10 mouse cellular contexts compared by ENCODE assay signal in the genomic region with DNA sequence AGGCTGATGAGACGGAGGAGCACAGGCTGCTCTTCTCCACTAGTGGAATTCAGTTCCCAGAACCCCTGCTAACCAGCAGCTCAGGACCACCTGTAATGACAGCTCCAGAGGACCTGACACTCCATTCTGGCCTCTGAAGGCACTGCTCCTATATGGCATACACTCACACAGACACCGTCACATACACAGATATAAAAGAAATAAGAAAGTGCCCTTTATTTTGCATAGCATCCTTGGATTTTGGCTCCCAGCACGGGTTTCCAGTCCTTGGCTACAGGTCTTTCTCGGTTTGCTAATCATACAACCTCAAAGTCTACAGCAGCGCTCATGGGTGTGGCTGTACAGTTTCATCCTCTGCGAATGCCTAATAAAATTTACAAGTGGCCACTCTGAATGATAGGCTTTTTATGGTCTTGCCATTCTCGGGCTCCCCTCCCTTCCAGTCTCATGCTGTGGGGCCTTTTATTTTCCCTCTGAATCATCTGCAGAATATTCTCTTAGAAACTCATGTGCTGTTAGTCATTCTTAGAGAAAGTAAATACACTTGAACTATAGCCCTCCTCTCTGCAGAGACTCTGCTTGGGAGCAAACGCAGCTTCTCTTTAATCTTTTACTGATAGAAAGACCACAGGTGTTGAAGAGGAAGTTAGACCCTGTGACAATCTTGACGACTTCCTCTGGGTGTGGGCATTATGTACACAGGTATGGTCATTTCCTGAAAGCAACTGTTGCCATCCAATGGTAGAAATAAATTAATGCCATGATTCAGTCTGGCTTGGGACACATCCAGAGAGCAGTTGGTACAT.
DNase-seq lines count a peak whose midpoint lies in the region; ATAC-seq and TF ChIP-seq lines count a peak whose summit lies in the region.
"Had no signal": no experiment of that assay in that cellular context is flagged by ENCODE, and none has a peak within 500 bp of the region (broad histone marks: within the 10 kb centered on the region; RNA-seq: fewer than 3 reads in every experiment).

No protein-coding gene starts in this region.

- H3K9ac ChIP-seq in forebrain, embryonic 11.5 days (ENCODE audit: low read length), result no peak overlapping the region
- H3K9ac ChIP-seq in liver, embryonic 16.5 days (ENCODE audit: low read depth, low read length), result no peak overlapping the region
- no peak overlapping the region for H3K9ac ChIP-seq in hindbrain, embryonic 11.5 days (ENCODE audit: low read depth, low read length)

- no peak for TF ChIP-seq CTCF in layer of hippocampus, adult 2 months (conservative IDR thresholded peaks at IDR 0.05)

- DNase-seq in forebrain, embryonic 11.5 days (ENCODE audit: low spot score), result peak; percentile 9
- DNase-seq in forebrain, embryonic 10.5 days (ENCODE audit: extremely low spot score, low spot score), result no peak
- peak; percentile 73 for DNase-seq in 3134 (ENCODE audit: extremely low read depth, insufficient read length, low spot score)
- DNase-seq in NIH3T3 (ENCODE audit: low read depth), result peak; percentile 86
- DNase-seq in hindbrain, embryonic 11.5 days (ENCODE audit: low spot score), result no peak
- no peak for DNase-seq in ovary, adult 18-20 months (ENCODE audit: low spot score)
- no peak for DNase-seq in layer of hippocampus, adult 2 months (ENCODE audit: low spot score in 2 of 2)
- DNase-seq: cerebellum, postnatal 14 days; heart, postnatal 36 days had no signal

- H3K36me3 ChIP-seq in forebrain, embryonic 11.5 days (ENCODE audit: control insufficient read depth, insufficient read depth, low read length), result no peaks in the 10 kb centered on the region
- no peaks in the 10 kb centered on the region for H3K36me3 ChIP-seq in forebrain, embryonic 10.5 days (replicated peaks)
- H3K36me3 ChIP-seq in liver, embryonic 16.5 days (ENCODE audit: control insufficient read depth, insufficient read depth), result no peaks in the 10 kb centered on the region
- no peaks in the 10 kb centered on the region for H3K36me3 ChIP-seq in hindbrain, embryonic 11.5 days (ENCODE audit: control insufficient read depth, insufficient read depth, low read length)

- H3K4me2 ChIP-seq in forebrain, embryonic 11.5 days (ENCODE audit: low read depth, low read length, severe bottlenecking), result no peak overlapping the region
- no peak overlapping the region for H3K4me2 ChIP-seq in liver, embryonic 16.5 days (ENCODE audit: low read depth, low read length)
- H3K4me2 ChIP-seq in hindbrain, embryonic 11.5 days (replicated peaks; ENCODE audit: low read depth, low read length), result no peak overlapping the region

- no peaks in the 10 kb centered on the region for H3K27me3 ChIP-seq in forebrain, embryonic 11.5 days (ENCODE audit: control insufficient read depth, insufficient read depth, low read length)
- no peaks in the 10 kb centered on the region for H3K27me3 ChIP-seq in forebrain, embryonic 10.5 days (ENCODE audit: poor library complexity, severe bottlenecking)
- H3K27me3 ChIP-seq in liver, embryonic 16.5 days (ENCODE audit: control insufficient read depth, insufficient read depth, low read depth, low read length), result no peaks in the 10 kb centered on the region
- H3K27me3 ChIP-seq in hindbrain, embryonic 11.5 days (ENCODE audit: control insufficient read depth, insufficient read depth, low read length), result no peaks in the 10 kb centered on the region

- 84% methylated on average over 9 of the region's 9 CpGs for WGBS in forebrain, embryonic 11.5 days
- WGBS in forebrain, embryonic 10.5 days, result 90% methylated on average over 9 of the region's 9 CpGs
- WGBS in liver, embryonic 16.5 days (ENCODE audit: insufficient replicate concordance), result 53% methylated on average over 9 of the region's 9 CpGs
- WGBS in hindbrain, embryonic 11.5 days, result 81% methylated on average over 9 of the region's 9 CpGs

- H3K4me3 ChIP-seq in forebrain, embryonic 11.5 days (ENCODE audit: low read depth, low read length), result no peak overlapping the region
- no peak overlapping the region for H3K4me3 ChIP-seq in forebrain, embryonic 10.5 days
- H3K4me3 ChIP-seq in liver, embryonic 16.5 days (ENCODE audit: low read depth, low read length), result no peak overlapping the region
- H3K4me3 ChIP-seq in hindbrain, embryonic 11.5 days (ENCODE audit: low read depth, low read length), result no peak overlapping the region
- no peak overlapping the region for H3K4me3 ChIP-seq in layer of hippocampus, adult 2 months

- no peak for ATAC-seq in forebrain, embryonic 11.5 days (replicated peaks; ENCODE audit: low FRiP score)
- ATAC-seq in liver, embryonic 16.5 days (ENCODE audit: low read depth), result no peak
- no peak for ATAC-seq in hindbrain, embryonic 11.5 days (ENCODE audit: low FRiP score)

- H3K4me1 ChIP-seq in forebrain, embryonic 11.5 days (replicated peaks; ENCODE audit: control insufficient read depth, insufficient read depth, low read length), result 0 out of 2 replicates have a peak, but pooled peaks cover 5% of the 10 kb centered on the region
- H3K4me1 ChIP-seq in forebrain, embryonic 10.5 days, result peaks cover 43% of the 10 kb centered on the region
- H3K4me1 ChIP-seq in liver, embryonic 16.5 days (ENCODE audit: control insufficient read depth, low read depth, low read length), result peaks cover 16% of the 10 kb centered on the region
- peaks cover 5% of the 10 kb centered on the region; the same call in 1 of the 2 replicates for H3K4me1 ChIP-seq in hindbrain, embryonic 11.5 days (replicated peaks; ENCODE audit: control insufficient read depth, insufficient read depth, low read length)

- H3K27ac ChIP-seq in forebrain, embryonic 11.5 days (ENCODE audit: low read depth, low read length), result no peak overlapping the region
- no peak overlapping the region for H3K27ac ChIP-seq in forebrain, embryonic 10.5 days
- H3K27ac ChIP-seq in liver, embryonic 16.5 days (ENCODE audit: low read length), result peak overlapping the region; percentile 63
- no peak overlapping the region for H3K27ac ChIP-seq in hindbrain, embryonic 11.5 days (ENCODE audit: low read depth, low read length)
- H3K27ac ChIP-seq in layer of hippocampus, adult 2 months, result no peak overlapping the region

- no peaks in the 10 kb centered on the region for H3K9me3 ChIP-seq in forebrain, embryonic 11.5 days (ENCODE audit: control insufficient read depth, low read length)
- no peaks in the 10 kb centered on the region for H3K9me3 ChIP-seq in forebrain, embryonic 10.5 days
- no peaks in the 10 kb centered on the region for H3K9me3 ChIP-seq in liver, embryonic 16.5 days (replicated peaks; ENCODE audit: control insufficient read depth, low read length)
- no peaks in the 10 kb centered on the region for H3K9me3 ChIP-seq in hindbrain, embryonic 11.5 days (ENCODE audit: control insufficient read depth, low read length)

Comparison
In these comparisons a context has a peak if more than half of its experiments do, and no peak if none do; other contexts are left out.
1. DNase-seq: peak in forebrain, embryonic 11.5 days (single experiment), 3134 (single experiment) and NIH3T3 (single experiment); none in forebrain, embryonic 10.5 days (single experiment), hindbrain, embryonic 11.5 days (single experiment), ovary, adult 18-20 months (single experiment) and layer of hippocampus, adult 2 months (0 of 2).